Mouse (Mus musculus) adrenal gland, postnatal 14 days (tissue): ENCODE measurements around the gene Shld2. TPM values are rescaled to one million over a fixed set of nuclear protein-coding genes. Genes with fewer than 3 reads are reported as not detected.
"Not testable (repeated sequence)": the region's sequence is repeated elsewhere in the genome, so short reads cannot be mapped to it uniquely, and the experiment has no call there.

ENCODE experiments used
- DNase-seq: peaks from one replicate; pipeline ENCODE4 v3.0.0; 2021; ENCODE audit warnings: mixed read lengths
- total RNA-seq: library from RNA; stranded (reverse); gene quantifications from 2 replicates; pipeline ENCODE4 v1.2.3, GENCODE M21; 2021

Shld2 gene
- total RNA-seq, 1 experiment from 2014 or later = 13.0 TPM

GRCm38 (mm10) chr14:34318113-34318512, 7.8 kb upstream of the Shld2 start:
- DNase-seq = no peak

- no peak for DNase-seq
Observed at GRCm38 (mm10) chr14:34317431-34317830, 7.1 kb upstream of the Shld2 start.

- DNase-seq = no peak
Observed at GRCm38 (mm10) chr14:34316346-34316745, 6.1 kb upstream of the Shld2 start.

- DNase-seq = no peak
Observed at GRCm38 (mm10) chr14:34314796-34315195, 4.5 kb upstream of the Shld2 start.

GRCm38 (mm10) chr14:34314383-34314782, 4.1 kb upstream of the Shld2 start:
- DNase-seq = not testable (repeated sequence)

GRCm38 (mm10) chr14:34313612-34314011, 3.3 kb upstream of the Shld2 start:
- no peak for DNase-seq

GRCm38 (mm10) chr14:34312339-34313048, 2.2 kb upstream of the Shld2 start:
- DNase-seq = no peak

GRCm38 (mm10) chr14:34311691-34312090, 1.4 kb upstream of the Shld2 start:
- DNase-seq = peak; percentile 35

GRCm38 (mm10) chr14:34311021-34311631, 833 bp upstream of the Shld2 start:
- DNase-seq = peak; percentile 75

- peak; percentile 18 for DNase-seq
Observed at GRCm38 (mm10) chr14:34309907-34310233, 423 bp downstream of the Shld2 start.

GRCm38 (mm10) chr14:34309266-34309665, 1.0 kb downstream of the Shld2 start:
- DNase-seq = no peak

- DNase-seq = peak; percentile 21
Observed at GRCm38 (mm10) chr14:34303265-34303680, 7.0 kb downstream of the Shld2 start.

GRCm38 (mm10) chr14:34302681-34303242, 7.5 kb downstream of the Shld2 start:
- DNase-seq = no peak

GRCm38 (mm10) chr14:34298871-34299700, 11.2 kb downstream of the Shld2 start:
- peak; percentile 14 for DNase-seq

- DNase-seq = no peak
Observed at GRCm38 (mm10) chr14:34297634-34298033, 12.7 kb downstream of the Shld2 start.

GRCm38 (mm10) chr14:34297038-34297437, 13.3 kb downstream of the Shld2 start:
- DNase-seq = peak; percentile 61

- DNase-seq = no peak
Observed at GRCm38 (mm10) chr14:34296350-34296749, 13.9 kb downstream of the Shld2 start.

GRCm38 (mm10) chr14:34293641-34294040, 16.7 kb downstream of the Shld2 start:
- no peak for DNase-seq

GRCm38 (mm10) chr14:34290229-34290628, 20.1 kb downstream of the Shld2 start:
- no peak for DNase-seq

GRCm38 (mm10) chr14:34289259-34290015, 20.9 kb downstream of the Shld2 start:
- no peak for DNase-seq

- no peak for DNase-seq
Observed at GRCm38 (mm10) chr14:34288396-34288795, 21.9 kb downstream of the Shld2 start.

GRCm38 (mm10) chr14:34281736-34282269, 28.5 kb downstream of the Shld2 start:
- no peak for DNase-seq
